Mouse (Mus musculus): ENCODE measurements around the gene Coa4. TPM values are rescaled to one million over a fixed set of nuclear protein-coding genes. Genes with fewer than 3 reads are reported as not detected.
A peak's percentile ranks its signal among the peaks of the same experiment; 100 is the strongest.

Coa4 gene
- polyA plus RNA-seq (2014; fragmentation: Nextera tagmentation; extraction: Ambion mirVana): 23.8 and 27.1 TPM in 2 replicates

- Histone ChIP-seq H3K9ac (ENCODE audit: low read depth, low read length) (peak within 1 kb of the TSS; percentile 64), H3K9me3 (ENCODE audit: control insufficient read depth, low read length) (no peaks in the 10 kb centered on the region), H3K4me2 (replicated peaks; ENCODE audit: low read depth, low read length) (peak within 1 kb of the TSS; percentile 66), H3K36me3 (ENCODE audit: control insufficient read depth, insufficient read depth, low read length) (peaks cover 15% of the 10 kb centered on the region), H3K27ac (ENCODE audit: low read depth, low read length) (peak within 1 kb of the TSS; percentile 76; the same call in 1 of the 2 replicates), H3K27me3 (ENCODE audit: control insufficient read depth, insufficient read depth, low read length) (no peaks in the 10 kb centered on the region), H3K4me3 (ENCODE audit: low read length) (peak within 1 kb of the TSS; percentile 60), H3K4me1 (ENCODE audit: control insufficient read depth, insufficient read depth, low read length) (peaks cover 8% of the 10 kb centered on the region; the same call in 1 of the 2 replicates)
- ATAC-seq (ENCODE audit: low FRiP score, low TSS enrichment): peak; percentile 99
- WGBS: 0% methylated on average over 33 of the region's 33 CpGs
Measured at GRCm38 (mm10) chr7:100536804-100537518, at the start of gene Coa4. Coa4 (plus strand) TSS chr7:100537071.

GRCm38 (mm10) chr7:100487301-100487700 is 49.6 kb upstream of the Coa4 start:
- no peak for ATAC-seq (ENCODE audit: low FRiP score, low TSS enrichment)

GRCm38 (mm10) chr7:100488474-100489048 is 48.3 kb upstream of the Coa4 start:
- Histone ChIP-seq H3K27ac (ENCODE audit: low read depth, low read length) (no peak overlapping the region), H3K4me2 (replicated peaks; ENCODE audit: low read depth, low read length) (no peak overlapping the region), H3K9me3 (ENCODE audit: control insufficient read depth, low read length) (no peaks in the 10 kb centered on the region), H3K36me3 (ENCODE audit: control insufficient read depth, insufficient read depth, low read length) (no peaks in the 10 kb centered on the region), H3K4me3 (ENCODE audit: low read length) (no peak overlapping the region), H3K4me1 (ENCODE audit: control insufficient read depth, insufficient read depth, low read length) (peaks cover 6% of the 10 kb centered on the region; the same call in 1 of the 2 replicates), H3K9ac (ENCODE audit: low read depth, low read length) (no peak overlapping the region), H3K27me3 (ENCODE audit: control insufficient read depth, insufficient read depth, low read length) (no peaks in the 10 kb centered on the region)
- no peak for ATAC-seq (ENCODE audit: low FRiP score, low TSS enrichment)
- WGBS: 43% methylated on average over 10 of the region's 10 CpGs

More at GRCm38 (mm10) chr7:100487301-100487700, 49.6 kb upstream of the Coa4 start:
- Histone ChIP-seq H3K4me1 (ENCODE audit: control insufficient read depth, insufficient read depth, low read length) (peaks cover 4% of the 10 kb centered on the region; the same call in 1 of the 2 replicates), H3K4me3 (ENCODE audit: low read length) (no peak overlapping the region), H3K4me2 (replicated peaks; ENCODE audit: low read depth, low read length) (no peak overlapping the region), H3K36me3 (ENCODE audit: control insufficient read depth, insufficient read depth, low read length) (no peaks in the 10 kb centered on the region), H3K9ac (ENCODE audit: low read depth, low read length) (no peak overlapping the region), H3K9me3 (ENCODE audit: control insufficient read depth, low read length) (no peaks in the 10 kb centered on the region), H3K27ac (ENCODE audit: low read depth, low read length) (no peak overlapping the region), H3K27me3 (ENCODE audit: control insufficient read depth, insufficient read depth, low read length) (no peaks in the 10 kb centered on the region)
- WGBS: 49% methylated on average over 2 of the region's 2 CpGs

- WGBS: 3% methylated on average over 36 of the region's 36 CpGs
- Histone ChIP-seq H3K4me1 (ENCODE audit: control insufficient read depth, insufficient read depth, low read length) (peaks cover 17% of the 10 kb centered on the region), H3K9me3 (ENCODE audit: control insufficient read depth, low read length) (no peaks in the 10 kb centered on the region)
Measured at GRCm38 (mm10) chr7:100492391-100493116, 44.3 kb upstream of the Coa4 start.

GRCm38 (mm10) chr7:100493117-100493483 is 43.8 kb upstream of the Coa4 start, which contains the start of gene Ucp2:
Ucp2 (plus strand) TSS chr7:100493337.
- H3K4me3 ChIP-seq (ENCODE audit: low read length): peak within 1 kb of the TSS; percentile 53
- under 1% methylated on average over 26 of the region's 27 CpGs for WGBS
- ATAC-seq (ENCODE audit: low FRiP score, low TSS enrichment): peak; percentile 62
- no peaks in the 10 kb centered on the region for H3K27me3 ChIP-seq (ENCODE audit: control insufficient read depth, insufficient read depth, low read length)
- peaks cover 17% of the 10 kb centered on the region for H3K4me1 ChIP-seq (ENCODE audit: control insufficient read depth, insufficient read depth, low read length)
- H3K36me3 ChIP-seq (ENCODE audit: control insufficient read depth, insufficient read depth, low read length): peaks cover 15% of the 10 kb centered on the region
- H3K9me3 ChIP-seq (ENCODE audit: control insufficient read depth, low read length): no peaks in the 10 kb centered on the region
- peak within 1 kb of the TSS; percentile 88 for H3K27ac ChIP-seq (ENCODE audit: low read depth, low read length)
- H3K4me2 ChIP-seq (replicated peaks; ENCODE audit: low read depth, low read length): peak within 1 kb of the TSS; percentile 84
- peak within 1 kb of the TSS; percentile 60 for H3K9ac ChIP-seq (ENCODE audit: low read depth, low read length)

More at GRCm38 (mm10) chr7:100492391-100493116, 44.3 kb upstream of the Coa4 start:
- peak; percentile 29 for ATAC-seq (ENCODE audit: low FRiP score, low TSS enrichment)
- H3K27ac ChIP-seq (ENCODE audit: low read depth, low read length): peak overlapping the region; percentile 88; the same call in 1 of the 2 replicates
- H3K4me2 ChIP-seq (replicated peaks; ENCODE audit: low read depth, low read length): peak overlapping the region; percentile 84
- no peaks in the 10 kb centered on the region for H3K27me3 ChIP-seq (ENCODE audit: control insufficient read depth, insufficient read depth, low read length)
- H3K4me3 ChIP-seq (ENCODE audit: low read length): peak overlapping the region; percentile 53
- peak overlapping the region; percentile 60 for H3K9ac ChIP-seq (ENCODE audit: low read depth, low read length)
- peaks cover 9% of the 10 kb centered on the region for H3K36me3 ChIP-seq (ENCODE audit: control insufficient read depth, insufficient read depth, low read length)

- H3K27me3 ChIP-seq (ENCODE audit: control insufficient read depth, insufficient read depth, low read length): no peaks in the 10 kb centered on the region
- peak; percentile 38 for ATAC-seq (ENCODE audit: low FRiP score, low TSS enrichment)
- H3K4me1 ChIP-seq (ENCODE audit: control insufficient read depth, insufficient read depth, low read length): peaks cover 15% of the 10 kb centered on the region
- H3K4me2 ChIP-seq (replicated peaks; ENCODE audit: low read depth, low read length): peak overlapping the region; percentile 84
- WGBS: 16% methylated on average over 19 of the region's 19 CpGs
- H3K36me3 ChIP-seq (ENCODE audit: control insufficient read depth, insufficient read depth, low read length): peaks cover 21% of the 10 kb centered on the region
- no peaks in the 10 kb centered on the region for H3K9me3 ChIP-seq (ENCODE audit: control insufficient read depth, low read length)
- peak overlapping the region; percentile 53 for H3K4me3 ChIP-seq (ENCODE audit: low read length)
- peak overlapping the region; percentile 60 for H3K9ac ChIP-seq (ENCODE audit: low read depth, low read length)
- peak overlapping the region; percentile 88 for H3K27ac ChIP-seq (ENCODE audit: low read depth, low read length)
Measured at GRCm38 (mm10) chr7:100493484-100494414, 43.1 kb upstream of the Coa4 start.

GRCm38 (mm10) chr7:100494415-100494831 is 42.4 kb upstream of the Coa4 start:
- Histone ChIP-seq H3K36me3 (ENCODE audit: control insufficient read depth, insufficient read depth, low read length) (peaks cover 27% of the 10 kb centered on the region), H3K27ac (ENCODE audit: low read depth, low read length) (peak overlapping the region; percentile 88; the same call in 1 of the 2 replicates), H3K27me3 (ENCODE audit: control insufficient read depth, insufficient read depth, low read length) (no peaks in the 10 kb centered on the region), H3K4me1 (ENCODE audit: control insufficient read depth, insufficient read depth, low read length) (peaks cover 13% of the 10 kb centered on the region), H3K4me3 (ENCODE audit: low read length) (peak overlapping the region; percentile 53), H3K9ac (ENCODE audit: low read depth, low read length) (peak overlapping the region; percentile 60), H3K4me2 (replicated peaks; ENCODE audit: low read depth, low read length) (peak overlapping the region; percentile 84), H3K9me3 (ENCODE audit: control insufficient read depth, low read length) (no peaks in the 10 kb centered on the region)
- 75% methylated on average over 7 of the region's 7 CpGs for WGBS
- peak; percentile 10 for ATAC-seq (ENCODE audit: low FRiP score, low TSS enrichment)

- WGBS: 51% methylated on average over 8 of the region's 8 CpGs
- Histone ChIP-seq H3K36me3 (ENCODE audit: control insufficient read depth, insufficient read depth, low read length) (peaks cover 32% of the 10 kb centered on the region), H3K27ac (ENCODE audit: low read depth, low read length) (peak overlapping the region; percentile 88), H3K4me2 (replicated peaks; ENCODE audit: low read depth, low read length) (peak overlapping the region; percentile 84), H3K4me1 (ENCODE audit: control insufficient read depth, insufficient read depth, low read length) (peaks cover 13% of the 10 kb centered on the region), H3K9ac (ENCODE audit: low read depth, low read length) (peak overlapping the region; percentile 60; the same call in 1 of the 2 replicates), H3K9me3 (ENCODE audit: control insufficient read depth, low read length) (no peaks in the 10 kb centered on the region), H3K4me3 (ENCODE audit: low read length) (peak overlapping the region; percentile 53; the same call in 1 of the 2 replicates), H3K27me3 (ENCODE audit: control insufficient read depth, insufficient read depth, low read length) (no peaks in the 10 kb centered on the region)
- no peak for ATAC-seq (ENCODE audit: low FRiP score, low TSS enrichment)
Measured at GRCm38 (mm10) chr7:100495042-100495441, 41.8 kb upstream of the Coa4 start.

Data from kidney, embryonic 14.5 days (tissue).